Mouse (Mus musculus): ENCODE measurements around the gene Nebl.

Gene Nebl

GRCm38 (mm10) chr2:17509942-17510341, 221.3 kb downstream of the Nebl start:
- DNase-seq = no peak

GRCm38 (mm10) chr2:17507362-17507761, 223.9 kb downstream of the Nebl start:
- DNase-seq = no peak

GRCm38 (mm10) chr2:17504115-17504774, 227.0 kb downstream of the Nebl start:
- no peak for DNase-seq

- DNase-seq = no peak
Measured at GRCm38 (mm10) chr2:17501075-17501474, 230.2 kb downstream of the Nebl start.

- DNase-seq = no peak
Measured at GRCm38 (mm10) chr2:17465517-17466174, 265.6 kb downstream of the Nebl start.

- no peak for DNase-seq
Measured at GRCm38 (mm10) chr2:17460434-17460833, 270.8 kb downstream of the Nebl start.

- DNase-seq = no peak
Measured at GRCm38 (mm10) chr2:17453676-17454075, 277.6 kb downstream of the Nebl start.

GRCm38 (mm10) chr2:17448341-17448740, 282.9 kb downstream of the Nebl start:
- no peak for DNase-seq

- no peak for DNase-seq
Measured at GRCm38 (mm10) chr2:17443581-17443980, 287.7 kb downstream of the Nebl start.

- no peak for DNase-seq
Measured at GRCm38 (mm10) chr2:17438317-17438716, 292.9 kb downstream of the Nebl start.

GRCm38 (mm10) chr2:17436739-17437440, 294.4 kb downstream of the Nebl start:
- DNase-seq = no peak

- no peak for DNase-seq
Measured at GRCm38 (mm10) chr2:17435217-17435616, 296.0 kb downstream of the Nebl start.

GRCm38 (mm10) chr2:17429028-17429427, 302.2 kb downstream of the Nebl start:
- DNase-seq = no peak

GRCm38 (mm10) chr2:17428156-17428555, 303.1 kb downstream of the Nebl start:
- DNase-seq = no peak

- DNase-seq = no peak
Measured at GRCm38 (mm10) chr2:17422967-17423366, 308.3 kb downstream of the Nebl start.

GRCm38 (mm10) chr2:17415347-17415746, 315.9 kb downstream of the Nebl start:
- DNase-seq = no peak

GRCm38 (mm10) chr2:17414324-17414723, 316.9 kb downstream of the Nebl start:
- no peak for DNase-seq

GRCm38 (mm10) chr2:17413496-17414268, 317.6 kb downstream of the Nebl start:
- no peak for DNase-seq

GRCm38 (mm10) chr2:17409276-17409675, 322.0 kb downstream of the Nebl start:
- no peak for DNase-seq

- DNase-seq = no peak
Measured at GRCm38 (mm10) chr2:17405899-17406531, 325.2 kb downstream of the Nebl start.

- DNase-seq = no peak
Measured at GRCm38 (mm10) chr2:17402511-17402910, 328.8 kb downstream of the Nebl start.

- DNase-seq = peak; percentile 14 to 16
Measured at GRCm38 (mm10) chr2:17396235-17396634, 335.0 kb downstream of the Nebl start.

GRCm38 (mm10) chr2:17391389-17391788, 339.9 kb downstream of the Nebl start:
- DNase-seq = no peak
